Mouse (Mus musculus) retina, adult 2 months (tissue): ENCODE results near the gene Ang.

ENCODE experiments used
- DNase-seq: peaks from one replicate; pipeline ENCODE4 v3.0.0-alpha.2; 2012; ENCODE audit warnings: low read depth, low spot score

The Ang gene

GRCm38 (mm10) chr14:51128775-51129623 is 38.0 kb downstream of the Ang start:
- DNase-seq: no peak

- DNase-seq: no peak
Observed at GRCm38 (mm10) chr14:51129624-51129975, 38.6 kb downstream of the Ang start.

- no peak for DNase-seq
Observed at GRCm38 (mm10) chr14:51130315-51130940, 39.5 kb downstream of the Ang start.

- no peak for DNase-seq
Observed at GRCm38 (mm10) chr14:51131086-51131815, 40.3 kb downstream of the Ang start.

GRCm38 (mm10) chr14:51132372-51132771 is 41.4 kb downstream of the Ang start:
- no peak for DNase-seq

GRCm38 (mm10) chr14:51140342-51140741 is 49.4 kb downstream of the Ang start:
- DNase-seq: no peak

GRCm38 (mm10) chr14:51142119-51142518 is 51.2 kb downstream of the Ang start:
- no peak for DNase-seq

GRCm38 (mm10) chr14:51142568-51142967 is 51.6 kb downstream of the Ang start:
- DNase-seq: no peak

- no peak for DNase-seq
Observed at GRCm38 (mm10) chr14:51143287-51143686, 52.3 kb downstream of the Ang start.

GRCm38 (mm10) chr14:51143937-51144336 is 53.0 kb downstream of the Ang start:
- no peak for DNase-seq

GRCm38 (mm10) chr14:51144451-51144850 is 53.5 kb downstream of the Ang start:
- no peak for DNase-seq

GRCm38 (mm10) chr14:51145521-51145920 is 54.6 kb downstream of the Ang start:
- DNase-seq: no peak

GRCm38 (mm10) chr14:51146685-51147084 is 55.7 kb downstream of the Ang start, which contains the start of gene Rnase1:
Rnase1 (minus strand) TSS chr14:51146785.
- DNase-seq: no peak

GRCm38 (mm10) chr14:51148006-51148405 is 57.1 kb downstream of the Ang start:
- no peak for DNase-seq

- DNase-seq: no peak
Observed at GRCm38 (mm10) chr14:51149164-51149563, 58.2 kb downstream of the Ang start.

- DNase-seq: no peak
Observed at GRCm38 (mm10) chr14:51150206-51150831, 59.4 kb downstream of the Ang start.
